Mouse (Mus musculus): ENCODE results near the gene Naip1. TPM values are rescaled to one million over a fixed set of nuclear protein-coding genes. Genes with fewer than 3 reads are reported as not detected.
"Not testable (repeated sequence)": the region's sequence is repeated elsewhere in the genome, so short reads cannot be mapped to it uniquely, and the experiment has no call there.

The Naip1 gene
- total RNA-seq, 1 experiment from 2014 or later = 1.7 TPM

DNA sequence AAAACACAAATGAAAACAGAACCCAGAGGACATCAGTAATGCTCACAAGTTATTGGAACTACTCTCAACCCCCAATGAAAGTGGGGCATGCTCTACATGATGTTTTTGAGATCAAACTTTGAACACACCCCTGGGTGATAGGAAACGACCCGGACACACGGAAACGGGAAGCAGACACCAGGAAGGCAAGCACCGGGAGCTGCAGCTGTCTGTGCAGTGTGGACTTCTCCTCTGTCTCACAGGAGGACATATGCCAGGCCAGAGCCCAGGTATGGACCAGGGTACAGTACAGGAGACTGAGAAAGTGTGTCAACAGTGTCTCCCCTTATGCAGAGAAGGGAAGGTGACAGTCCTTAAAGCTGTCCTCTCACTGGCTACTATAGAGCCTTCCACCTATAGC is 43.5 kb downstream of the Naip1 start:
- ATAC-seq (ENCODE audit: extremely low read depth, insufficient number of reproducible peaks, low FRiP score, poor library complexity, severe bottlenecking) = no peak

DNA sequence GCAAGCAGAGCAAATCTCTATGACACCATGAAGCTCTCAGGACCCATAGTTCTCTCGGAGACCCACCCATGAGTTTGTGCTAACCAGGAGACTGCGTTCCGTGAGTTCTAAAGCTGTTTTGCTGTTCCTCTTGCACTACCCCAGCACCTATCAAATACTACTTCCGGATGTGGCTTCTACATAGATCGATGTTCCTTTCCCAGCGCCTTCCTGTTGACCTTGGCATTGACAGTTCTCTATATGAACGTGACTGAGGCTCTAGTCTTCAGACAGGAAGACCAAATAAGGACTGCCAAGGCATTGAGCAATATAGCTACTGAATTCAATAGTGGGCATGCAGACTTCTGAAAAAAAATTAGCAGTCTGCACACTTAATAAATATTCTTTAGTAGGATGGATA is 44.4 kb downstream of the Naip1 start:
- ATAC-seq (ENCODE audit: extremely low read depth, insufficient number of reproducible peaks, low FRiP score, poor library complexity, severe bottlenecking) = 0 out of 2 replicates have a peak, but pooled peaks have one; percentile 16

DNA sequence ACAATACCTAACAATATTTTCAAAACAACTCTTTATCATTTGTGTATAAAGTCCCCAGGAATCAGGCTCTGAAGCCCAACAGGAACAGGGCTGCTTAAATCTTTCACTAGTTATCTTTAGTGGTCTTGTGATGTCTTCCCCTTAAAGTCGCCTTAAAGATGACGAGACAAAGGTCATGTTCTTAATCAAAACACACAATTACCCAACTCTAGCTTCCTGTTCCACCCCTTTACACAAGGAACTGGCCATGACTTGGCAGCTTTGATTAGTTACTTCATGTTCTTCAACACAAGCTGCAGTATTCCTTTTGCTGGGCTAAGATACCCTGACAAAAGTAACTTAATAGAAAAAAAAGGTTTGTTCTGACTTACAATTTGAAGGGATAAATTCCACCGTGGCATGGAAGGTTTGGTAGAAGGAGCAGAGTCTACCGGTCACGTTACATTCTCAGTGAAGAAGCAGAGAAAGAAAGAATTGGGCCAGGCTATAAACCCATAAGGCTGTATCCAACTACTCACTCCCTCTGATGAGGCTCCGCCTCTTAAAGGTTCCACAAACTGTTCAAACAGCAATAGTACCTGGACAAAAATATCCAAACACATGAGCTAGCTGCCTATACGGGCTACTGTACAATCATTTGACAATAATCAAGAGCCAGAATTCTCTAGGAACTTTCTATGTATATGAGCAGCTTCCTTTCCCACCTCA is 49.6 kb downstream of the Naip1 start:
- ATAC-seq (ENCODE audit: extremely low read depth, insufficient number of reproducible peaks, low FRiP score, poor library complexity, severe bottlenecking) = peak; percentile 19; the same call in 1 of the 2 replicates

DNA sequence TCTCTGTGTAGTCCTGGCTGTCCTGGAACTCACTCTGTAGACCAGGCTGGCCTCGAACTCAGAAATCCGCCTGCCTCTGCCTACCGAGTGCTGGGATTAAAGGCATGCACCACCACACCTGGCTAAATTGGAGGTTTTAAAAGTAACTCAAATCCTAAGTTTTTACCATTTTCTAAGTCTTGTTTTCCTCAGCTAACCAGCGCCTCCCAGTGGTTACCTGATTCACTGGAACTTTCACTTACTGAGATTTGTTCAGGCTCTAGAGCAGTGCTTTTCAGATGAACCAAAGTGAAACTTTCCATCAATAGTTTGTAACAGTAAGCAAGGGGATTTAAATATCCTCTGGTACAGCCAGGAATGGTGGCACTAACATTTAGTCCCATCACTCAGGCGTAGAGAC is 61.6 kb downstream of the Naip1 start:
- not testable (repeated sequence) for ATAC-seq (ENCODE audit: extremely low read depth, insufficient number of reproducible peaks, low FRiP score, poor library complexity, severe bottlenecking)

DNA sequence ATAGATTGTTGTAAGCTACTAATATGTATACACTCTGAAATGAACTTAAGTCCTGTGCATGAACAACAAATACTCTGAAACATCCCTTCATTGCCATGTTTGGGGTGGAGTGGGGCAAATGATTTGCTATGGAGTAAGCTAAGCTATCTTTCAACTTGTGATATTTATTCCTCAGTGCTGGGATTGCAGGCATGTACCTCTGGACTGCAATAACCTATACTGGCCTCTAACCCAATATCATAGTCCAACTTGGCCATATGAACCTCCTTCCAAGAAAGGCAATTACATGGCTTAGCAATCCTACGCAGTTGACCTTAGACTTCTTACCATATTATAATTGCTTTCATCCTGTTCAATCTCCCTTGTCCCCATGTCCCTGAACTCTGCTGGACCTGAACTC is 82.1 kb downstream of the Naip1 start:
- no peak for ATAC-seq (ENCODE audit: extremely low read depth, insufficient number of reproducible peaks, low FRiP score, poor library complexity, severe bottlenecking)

Other genes with a start within 250 kb of the Naip1 start
- 12.5 and 15.1 TPM in 2 replicates for gene Naip5, start 206.5 kb downstream of the Naip1 start, total RNA-seq (2017)
- gene Naip6, start 135.2 kb downstream of the Naip1 start, total RNA-seq (2017) = 7.9 and 8.0 TPM in 2 replicates
- gene Gtf2h2, start 39.7 kb upstream of the Naip1 start, total RNA-seq (2017) = 64.0 and 70.1 TPM in 2 replicates
- 0.47 TPM in 1 of 2 replicates, not detected in the other for gene Ocln, start 99.8 kb upstream of the Naip1 start, total RNA-seq (2017)
- gene Marveld2, start 164.1 kb upstream of the Naip1 start, total RNA-seq (2017) = 9.8 TPM in 2 replicates
- gene Ak6, start 198.1 kb upstream of the Naip1 start, total RNA-seq (2017) = 70.1 and 94.7 TPM in 2 replicates
- gene Rad17, start 198.2 kb upstream of the Naip1 start, total RNA-seq (2017) = 42.8 and 48.0 TPM in 2 replicates
- gene Taf9, start 198.7 kb upstream of the Naip1 start, total RNA-seq (2017) = 3.5 and 8.5 TPM in 2 replicates
- 30.0 and 30.5 TPM in 2 replicates for gene Ccdc125, start 216.8 kb upstream of the Naip1 start, total RNA-seq (2017)

Data from neutrophil, adult 5-6 weeks (primary cell).